Mouse (Mus musculus) heart, postnatal 14 days (tissue): ENCODE results near the gene Pxn. TPM values are rescaled to one million over a fixed set of nuclear protein-coding genes. Genes with fewer than 3 reads are reported as not detected.
"Not testable (repeated sequence)": the region's sequence is repeated elsewhere in the genome, so short reads cannot be mapped to it uniquely, and the experiment has no call there.

Source experiments
- DNase-seq, 2 experiments: peaks; one replicate each; pipeline ENCODE4 v3.0.0; 2021 to 2022
- intact Hi-C: fragments of 180-260 bp; cut with DNase I; formaldehyde crosslinking; loops from one replicate; pipeline ENCODE4 v1.15.1; 2025
- microRNA-seq, 2 experiments: library from miRNA; unstranded; fragments of <30 nt; microRNA quantifications; one replicate each; pipeline ENCODE4 v1.2.0; 2021 to 2022
- total RNA-seq, 2 experiments: library from RNA; stranded (reverse); gene quantifications; 2 replicates each; pipeline ENCODE4 v1.2.3; 2021

Gene Pxn
- total RNA-seq, 2 experiments from 2014 or later, result 52.4 to 54.2 TPM

DNA sequence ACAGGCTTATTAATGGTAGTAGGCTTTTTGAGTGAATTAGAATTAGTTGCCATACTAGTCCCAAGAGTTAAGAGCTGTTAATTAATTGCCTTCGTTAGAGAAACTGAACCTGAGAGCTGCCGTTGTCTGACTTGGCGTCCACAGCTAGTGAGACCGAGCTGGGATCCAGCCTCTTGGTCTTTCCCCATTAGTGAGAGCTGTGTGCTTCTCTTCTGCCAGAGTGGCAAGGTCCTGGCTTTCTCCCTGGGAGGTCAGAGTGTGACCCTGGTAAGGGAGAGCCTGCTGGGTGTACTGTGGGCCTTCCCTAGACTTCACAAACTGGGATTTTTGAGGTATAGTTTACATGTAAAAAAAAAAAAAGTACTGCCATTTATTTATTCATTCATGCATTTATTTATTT, 63.2 kb downstream of the Pxn start:
- intact Hi-C loops, result loop anchor here (10.0 kb wide), 1 partner anchor 1555 kb away; the partner anchor contains the start of gene Taok3
- no peak for DNase-seq

DNA sequence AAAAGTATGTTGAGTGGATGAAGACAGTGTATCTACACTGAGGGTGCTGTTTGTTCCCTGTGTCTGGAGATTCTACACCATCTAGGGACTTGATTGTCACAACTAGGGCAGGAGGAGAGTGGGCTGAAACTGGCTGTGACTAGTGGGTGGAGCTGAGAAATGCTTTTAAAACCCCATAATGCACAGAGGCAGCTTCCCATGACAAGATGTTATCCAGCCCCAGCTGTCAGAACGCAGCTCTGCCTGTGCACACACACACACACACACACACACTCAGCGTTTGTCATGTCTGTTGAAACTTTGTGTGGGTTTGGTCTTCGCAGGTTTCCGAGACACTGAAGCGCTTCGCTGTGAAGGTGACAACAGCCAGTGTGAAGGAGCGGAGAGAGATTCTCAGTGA, 64.6 kb downstream of the Pxn start:
- intact Hi-C loops, result loop anchor here (10.0 kb wide), 1 partner anchor 1554 kb away; the partner anchor contains the start of gene Taok3
- no peak for DNase-seq

DNA sequence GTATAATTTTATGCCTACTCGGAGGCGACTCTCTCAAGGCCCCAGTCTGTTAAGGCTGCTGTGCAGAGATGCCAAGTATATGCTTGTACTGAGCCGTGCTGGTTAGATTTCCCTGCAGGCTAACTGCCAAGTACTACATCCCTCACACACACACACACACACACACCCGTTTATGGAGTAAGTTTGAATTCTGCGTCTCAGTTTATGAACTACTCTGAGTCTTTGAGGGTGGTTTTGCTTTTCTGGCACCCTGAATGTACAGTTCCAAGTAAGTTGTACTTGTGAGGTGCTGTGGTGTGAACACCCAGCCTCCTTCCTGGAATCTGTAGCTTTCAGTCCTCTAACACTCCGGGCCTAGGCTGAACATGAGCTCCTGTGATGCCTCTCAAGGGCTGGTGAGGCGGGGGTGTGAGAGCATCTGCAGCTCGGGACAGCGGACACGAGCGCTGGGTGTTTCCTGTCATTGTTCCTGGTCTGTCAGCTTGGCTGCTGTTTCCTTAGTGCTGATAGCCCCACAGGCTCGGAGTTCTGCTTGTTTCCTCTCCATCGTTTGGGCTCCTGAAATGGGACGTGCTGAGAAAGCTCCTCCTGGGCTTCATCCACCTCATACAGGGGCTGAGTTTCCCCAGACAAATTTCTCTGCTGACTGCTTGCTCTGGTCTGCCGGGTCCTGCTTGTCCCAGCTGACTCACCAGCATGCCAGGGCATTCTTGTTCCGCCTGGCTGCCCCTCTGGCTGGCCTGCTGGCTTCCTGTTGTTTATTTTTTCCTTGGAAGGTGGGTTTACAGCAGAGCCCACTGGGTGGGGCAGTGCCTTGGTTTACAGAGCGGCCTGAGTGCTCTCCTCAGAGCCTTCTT, 66.4 kb downstream of the Pxn start:
- intact Hi-C loops, result loop anchor here (10.0 kb wide), 1 partner anchor 1552 kb away; the partner anchor contains the start of gene Taok3
- DNase-seq, result peak; percentile 49 to 62

DNA sequence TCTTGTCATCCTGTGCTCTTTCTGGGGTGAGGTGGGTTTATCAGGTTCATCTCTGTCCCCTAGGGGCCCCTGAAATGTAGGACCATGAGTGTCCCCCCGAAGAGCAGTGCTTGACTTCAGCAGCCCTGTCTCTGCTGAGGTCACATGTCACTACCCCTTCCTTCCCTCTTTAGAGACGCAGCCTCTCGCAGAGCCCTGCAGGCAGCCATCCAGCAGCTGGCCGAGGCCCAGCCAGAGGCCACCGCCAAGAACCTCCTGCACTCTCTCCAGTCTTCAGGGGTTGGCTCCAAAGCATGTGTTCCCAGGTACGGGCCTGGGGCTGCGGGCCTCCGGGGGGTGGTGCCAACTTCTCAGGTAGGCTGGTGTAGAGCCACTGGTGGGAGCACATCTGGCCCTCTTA, 68.5 kb downstream of the Pxn start:
- intact Hi-C loops, result loop anchor here (10.0 kb wide), 1 partner anchor 1550 kb away; the partner anchor contains the start of gene Taok3
- peak; percentile 79 to 85 for DNase-seq

- DNase-seq, result not testable (repeated sequence)
- intact Hi-C loops, result loop anchor here (10.0 kb wide), 1 partner anchor 1547 kb away; the partner anchor contains the start of gene Taok3
These were observed 71.2 kb downstream of the Pxn start for GRCm38 (mm10) chr5:115577686-115578085.

DNA sequence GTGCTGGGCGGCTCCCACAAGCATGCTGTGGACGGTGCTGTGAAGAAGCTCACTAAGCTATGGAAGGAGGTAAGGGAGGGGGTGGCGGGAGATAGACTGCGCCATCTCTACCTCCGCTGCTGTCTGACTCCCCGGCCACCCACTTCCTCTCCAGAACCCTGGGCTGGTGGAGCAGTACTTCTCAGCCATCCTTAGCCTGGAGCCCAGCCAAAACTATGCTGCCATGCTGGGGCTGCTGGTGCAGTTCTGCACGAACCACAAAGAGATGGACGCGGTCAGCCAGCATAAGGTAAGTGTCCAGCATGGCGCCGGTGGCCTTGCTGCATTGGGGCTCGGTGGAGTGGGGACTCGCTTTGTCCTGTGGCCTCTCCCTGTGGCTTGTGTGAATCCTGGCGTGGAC, 72.4 kb downstream of the Pxn start:
- intact Hi-C loops, result loop anchor here (10.0 kb wide), 1 partner anchor 1546 kb away; the partner anchor contains the start of gene Taok3
- no peak for DNase-seq

- DNase-seq, result no peak
- intact Hi-C loops, result loop anchor here (10.0 kb wide), 1 partner anchor 1545 kb away; the partner anchor contains the start of gene Taok3
These were observed 72.9 kb downstream of the Pxn start for GRCm38 (mm10) chr5:115579363-115579762.

DNA sequence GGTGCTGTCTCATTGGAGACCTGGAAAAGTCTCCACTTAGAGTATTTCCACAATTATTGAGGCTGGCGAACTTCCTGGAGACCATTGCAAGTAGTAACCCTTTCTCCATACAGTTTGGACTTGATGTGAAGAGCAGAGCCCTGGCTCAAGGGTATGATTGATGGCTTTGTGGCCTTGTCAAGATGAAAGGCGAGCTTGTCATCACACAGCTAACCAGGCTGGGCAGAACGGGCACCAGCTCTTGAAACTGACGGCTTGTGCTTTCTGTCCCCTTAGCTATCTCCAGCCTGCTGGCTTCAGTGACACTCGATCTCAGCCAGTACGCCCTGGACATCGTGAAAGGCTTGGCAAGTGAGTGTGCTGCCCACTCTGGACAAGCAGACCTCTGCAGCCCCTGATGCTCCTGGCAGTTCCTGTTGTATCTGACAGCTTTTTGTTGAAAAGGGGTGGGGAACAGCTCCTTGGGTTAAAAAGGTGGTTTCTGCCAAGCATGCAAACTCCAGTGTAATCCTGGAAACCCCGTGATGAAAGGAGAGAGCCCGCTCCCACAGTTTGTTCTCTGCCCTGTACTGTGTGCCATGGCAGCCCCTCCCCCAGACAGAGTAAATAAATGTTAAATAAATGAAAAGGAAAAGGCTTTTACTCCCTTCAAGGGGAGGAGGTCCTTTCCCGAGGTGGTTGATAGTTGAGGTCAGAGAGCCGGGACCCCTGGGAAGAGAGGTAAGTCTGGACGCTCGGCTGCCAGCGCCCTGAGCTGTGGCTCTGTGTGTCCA, 73.9 kb downstream of the Pxn start:
- intact Hi-C loops, result no loop called here
- DNase-seq, result no peak

DNA sequence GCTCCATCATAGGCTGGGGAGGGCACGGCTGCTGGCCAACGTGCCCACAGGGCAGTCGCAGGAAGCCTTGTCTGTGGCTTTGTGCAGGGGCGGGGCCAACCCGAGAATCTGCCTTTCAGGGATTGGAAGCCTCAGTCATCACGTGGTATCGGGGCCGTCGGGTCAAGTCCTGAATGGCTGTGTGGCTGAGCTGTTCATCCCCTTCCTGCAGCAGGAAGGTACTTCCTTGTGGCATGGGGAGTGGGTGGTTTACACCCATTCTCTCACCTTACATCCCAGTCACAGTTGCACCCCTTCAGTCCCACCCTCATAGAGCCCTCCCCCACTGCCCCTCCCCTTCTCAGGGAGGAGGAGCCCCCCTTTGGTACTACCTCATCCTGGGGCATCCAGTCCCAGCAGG, 75.2 kb downstream of the Pxn start:
- no peak for DNase-seq
- intact Hi-C loops, result no loop called here

GRCm38 (mm10) chr5:115585616-115586015, 79.1 kb downstream of the Pxn start:
- DNase-seq, result no peak
- intact Hi-C loops, result no loop called here

DNA sequence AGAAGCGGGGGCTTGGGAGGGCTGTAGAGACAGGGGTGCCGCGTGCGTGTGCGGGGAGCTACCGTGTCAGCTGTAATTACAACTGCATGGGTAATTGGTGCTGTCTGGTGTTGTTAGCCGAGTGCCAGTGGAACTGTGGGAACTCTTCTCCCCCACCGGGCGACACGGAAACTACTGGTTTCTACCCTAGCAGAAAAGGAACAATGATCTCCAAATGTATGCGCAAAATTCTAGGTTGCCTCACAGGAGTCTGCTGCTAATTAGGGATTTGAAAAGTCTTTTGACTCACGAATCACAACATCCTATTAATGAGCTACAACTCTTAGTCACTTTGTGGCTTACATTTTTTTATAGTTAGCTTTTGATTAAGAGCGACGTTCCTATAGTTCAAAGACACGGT, 79.7 kb downstream of the Pxn start:
- no peak for DNase-seq
- intact Hi-C loops, result no loop called here

DNA sequence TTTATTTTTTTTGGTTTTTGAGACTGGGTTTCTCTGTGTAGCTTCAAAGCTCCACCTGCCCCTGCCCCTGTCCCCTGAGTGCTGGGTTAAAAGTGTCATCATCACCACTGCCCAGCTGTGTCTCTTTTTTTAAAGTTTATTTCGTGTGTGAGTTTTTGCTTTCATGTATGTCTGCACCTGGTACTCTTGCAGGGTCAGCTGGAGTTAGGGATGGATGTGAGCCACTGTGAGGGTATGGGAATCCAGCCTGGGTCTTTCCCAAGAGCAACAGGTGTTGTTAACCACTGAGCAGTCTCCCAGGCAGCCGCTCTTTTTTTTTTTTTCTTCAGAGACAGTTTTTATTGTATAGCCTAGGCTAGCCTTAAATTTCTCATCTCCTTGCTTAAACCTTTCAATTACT, 80.3 kb downstream of the Pxn start:
- intact Hi-C loops, result no loop called here
- no peak for DNase-seq

- intact Hi-C loops, result no loop called here
These were observed 84.6 kb downstream of the Pxn start for GRCm38 (mm10) chr5:115591028-115591427.

GRCm38 (mm10) chr5:115591506-115591905, 85.0 kb downstream of the Pxn start:
- DNase-seq, result no peak
- intact Hi-C loops, result no loop called here

More at GRCm38 (mm10) chr5:115591028-115591427, 84.6 kb downstream of the Pxn start:
- DNase-seq, result no peak

DNA sequence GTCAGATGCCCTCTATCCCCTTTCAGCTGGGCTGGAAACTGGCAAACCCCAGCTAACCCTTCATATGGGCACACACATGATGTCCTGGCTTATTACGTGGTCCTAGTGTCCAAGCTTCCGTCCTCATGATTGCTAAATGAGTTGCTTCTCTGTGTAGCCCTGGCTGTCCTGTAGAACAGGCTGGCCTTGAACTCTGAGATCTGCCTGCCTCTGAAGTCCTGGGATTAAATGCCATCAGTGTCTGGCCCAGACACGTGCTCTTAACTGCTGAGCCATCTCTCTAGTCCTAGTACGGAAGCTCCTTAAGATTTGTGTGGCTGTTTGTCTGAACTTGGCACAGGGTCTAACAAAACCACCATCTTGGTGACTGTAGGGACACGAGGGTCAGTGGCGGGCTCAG, 97.1 kb downstream of the Pxn start:
- intact Hi-C loops, result no loop called here
- DNase-seq, result no peak

Small RNA genes within 50 kb of the gene (microRNA-seq; reads per million reads assigned to microRNA genes)
- gene Mir7029, result 0 to 0.27 reads per million in 2 experiments

Other genes with a start within 250 kb of the Pxn start
- 100 to 1,000 TPM; 389 to 391 TPM for gene Rnf10, start 233.8 kb upstream of the Pxn start, total RNA-seq
- 100 to 1,000 TPM; 143 to 157 TPM for gene Coq5, start 227.0 kb upstream of the Pxn start, total RNA-seq
- gene Dynll1, start 205.7 kb upstream of the Pxn start, total RNA-seq, result 100 to 1,000 TPM; 135 to 185 TPM
- gene Srsf9, start 179.5 kb upstream of the Pxn start, total RNA-seq, result 10 to 100 TPM; 26.3 to 26.9 TPM
- 10 to 100 TPM; 16.0 to 17.0 TPM for gene Gatc, start 165.5 kb upstream of the Pxn start, total RNA-seq
- 10 to 100 TPM; 21.1 to 23.1 TPM for gene Triap1, start 165.5 kb upstream of the Pxn start, total RNA-seq
- 100 to 1,000 TPM; 367 to 372 TPM for gene Cox6a1, start 157.7 kb upstream of the Pxn start, total RNA-seq
- 1 to 10 TPM; 1.9 to 2.0 TPM for gene Msi1, start 77.1 kb upstream of the Pxn start, total RNA-seq
- gene Pla2g1b, start 40.4 kb upstream of the Pxn start, total RNA-seq, result not detected
- 10 to 100 TPM; 17.9 to 18.7 TPM for gene Sirt4, start 22.0 kb upstream of the Pxn start, total RNA-seq
- gene Rplp0, start 52.8 kb downstream of the Pxn start, total RNA-seq, result 100 to 1,000 TPM; 645 to 715 TPM
- gene Gcn1l1, start 58.6 kb downstream of the Pxn start, total RNA-seq, result 10 to 100 TPM; 45.1 to 46.6 TPM
- gene Rab35, start 125.2 kb downstream of the Pxn start, total RNA-seq, result 10 to 100 TPM; 41.5 to 41.8 TPM
- 1 to 10 TPM; 8.2 to 8.5 TPM for gene Bicdl1, start 224.9 kb downstream of the Pxn start, total RNA-seq